Mouse (Mus musculus): ENCODE data around the gene Ube2d3. TPM values are rescaled to one million over a fixed set of nuclear protein-coding genes. Genes with fewer than 3 reads are reported as not detected.

The Ube2d3 gene
- total RNA-seq (2014; rRNA removed), result 230 and 243 TPM in 2 replicates
- polyA plus RNA-seq (2012; rRNA removed), result 210 and 283 TPM in 2 replicates

DNA sequence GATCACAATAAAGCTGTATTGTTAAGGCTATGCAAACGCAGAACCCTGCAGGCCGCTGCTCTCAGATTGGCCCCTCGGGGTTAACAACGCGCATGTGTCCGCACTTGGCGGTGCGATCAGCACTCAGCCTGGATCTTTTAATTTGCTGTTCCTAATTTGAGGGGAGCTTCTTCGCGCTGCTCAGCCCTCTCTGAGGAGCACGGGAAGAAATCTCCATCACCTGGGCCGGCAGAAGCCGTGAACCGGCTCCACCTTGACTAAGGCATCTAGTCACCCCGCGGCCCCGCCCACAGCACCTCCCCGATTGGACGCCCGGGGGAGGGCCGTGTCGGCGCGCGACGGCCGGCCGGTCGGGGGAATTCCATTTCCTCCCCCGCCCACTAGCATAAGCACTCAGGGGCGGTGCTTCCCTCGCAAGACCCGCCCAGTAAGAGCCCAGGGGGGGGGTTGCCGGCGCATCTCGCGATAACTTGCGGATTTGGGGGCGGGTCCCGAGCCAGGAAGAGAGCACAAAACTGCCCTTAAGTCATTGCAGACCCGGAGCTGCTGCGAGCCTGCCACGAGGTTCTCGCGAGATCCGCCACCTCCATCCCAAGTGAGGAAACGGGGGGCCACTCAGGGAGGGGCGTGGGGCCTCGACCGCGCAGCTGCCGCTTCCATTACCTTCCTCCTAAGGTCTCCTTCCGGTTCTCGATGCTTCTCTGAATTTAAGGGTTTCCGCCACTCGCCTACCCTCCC is at the start of gene Ube2d3:
Ube2d3 (plus strand) TSS at position 392 of the 738 bp plus-strand sequence.
- DNase-seq (ENCODE audit: extremely low read depth, low read depth, low spot score), result peak; percentile 94

DNA sequence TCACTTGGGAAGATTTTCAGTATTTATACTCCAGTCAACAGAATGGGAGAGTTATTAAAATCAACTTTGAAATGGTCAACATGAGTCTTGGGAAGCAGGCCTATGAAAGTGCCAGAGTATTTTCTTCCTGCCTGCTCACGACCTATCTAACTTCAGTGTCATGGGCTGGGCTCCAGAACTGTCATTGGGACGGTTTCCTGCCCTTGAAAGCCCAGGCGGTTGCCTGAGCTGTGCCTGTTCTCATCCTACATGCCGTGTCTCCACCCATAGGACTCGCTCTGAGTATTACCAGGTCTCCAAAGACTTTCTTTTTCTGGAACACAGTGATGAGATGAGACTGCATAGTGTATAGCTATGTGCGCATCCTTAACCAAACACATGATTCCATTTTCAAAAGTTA is 44.8 kb upstream of the Ube2d3 start:
- WGBS, result 57% methylated on average over 6 of the region's 6 CpGs

More for the DNA sequence above, at the start of gene Ube2d3:
- TF ChIP-seq POLR2A (IDR thresholded peaks at IDR 0.05; ENCODE audit: extremely low read depth, insufficient read depth, low read length), result peak; percentile 43; the same call in 1 of the 2 replicates
- no peak for TF ChIP-seq CTCF (IDR thresholded peaks at IDR 0.05; ENCODE audit: low read depth, low read length)
- H3K79me2 ChIP-seq (ENCODE audit: control insufficient read depth, insufficient read depth, low read length), result peaks cover 6% of the 10 kb centered on the region; the same call in 1 of the 2 replicates
- peak within 1 kb of the TSS; percentile 99 for H3K27ac ChIP-seq (replicated peaks; ENCODE audit: insufficient read depth, low read depth, low read length)
- H3K9ac ChIP-seq (ENCODE audit: low read depth, low read length), result peak within 1 kb of the TSS; percentile 98
- WGBS, result under 1% methylated on average over 56 of the region's 56 CpGs
- no peaks in the 10 kb centered on the region for H3K27me3 ChIP-seq (ENCODE audit: control insufficient read depth, insufficient read depth, low read length)
- peak within 1 kb of the TSS; percentile 94 for H3K4me3 ChIP-seq (ENCODE audit: insufficient read depth, low read depth, low read length)
- H3K4me1 ChIP-seq (ENCODE audit: control insufficient read depth, insufficient read depth, low read length), result no peaks in the 10 kb centered on the region
- H3K36me3 ChIP-seq (ENCODE audit: control insufficient read depth, insufficient read depth, low read length), result peaks cover 2% of the 10 kb centered on the region; the same call in 1 of the 2 replicates

DNA sequence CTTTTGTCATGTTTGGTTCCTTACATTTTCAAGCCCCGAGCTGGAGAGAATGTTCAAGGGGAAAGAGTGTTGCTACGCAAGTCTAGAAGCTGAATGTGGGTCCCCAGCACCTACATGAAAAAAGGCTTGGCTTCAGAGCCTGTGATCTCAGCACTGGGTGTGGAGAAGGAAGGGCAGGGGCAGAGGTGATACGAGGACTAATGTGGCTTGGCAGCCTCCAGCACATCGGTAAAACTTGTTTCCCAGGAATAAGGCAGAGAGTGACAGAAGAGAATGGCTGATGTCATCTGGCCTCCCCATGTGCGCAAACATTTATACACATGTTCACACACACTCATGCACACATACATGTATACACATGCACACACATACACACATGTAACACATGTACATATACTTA is 42.9 kb upstream of the Ube2d3 start:
- Histone ChIP-seq H3K27me3 (ENCODE audit: control insufficient read depth, insufficient read depth, low read length) (no peaks in the 10 kb centered on the region), H3K36me3 (ENCODE audit: control insufficient read depth, insufficient read depth, low read length) (no peaks in the 10 kb centered on the region), H3K27ac (replicated peaks; ENCODE audit: insufficient read depth, low read depth, low read length) (no peak overlapping the region), H3K9ac (ENCODE audit: low read depth, low read length) (no peak overlapping the region), H3K4me3 (ENCODE audit: insufficient read depth, low read depth, low read length) (no peak overlapping the region), H3K79me2 (ENCODE audit: control insufficient read depth, insufficient read depth, low read length) (no peaks in the 10 kb centered on the region), H3K4me1 (ENCODE audit: control insufficient read depth, insufficient read depth, low read length) (peaks cover 8% of the 10 kb centered on the region; the same call in 1 of the 2 replicates)
- DNase-seq (ENCODE audit: extremely low read depth, low read depth, low spot score), result peak; percentile 7
- TF ChIP-seq CTCF (IDR thresholded peaks at IDR 0.05; ENCODE audit: low read depth, low read length) (no peak), POLR2A (IDR thresholded peaks at IDR 0.05; ENCODE audit: extremely low read depth, insufficient read depth, low read length) (no peak)
- WGBS, result 56% methylated on average over 5 of the region's 5 CpGs

More for the DNA sequence above, 44.8 kb upstream of the Ube2d3 start:
- Histone ChIP-seq H3K4me1 (ENCODE audit: control insufficient read depth, insufficient read depth, low read length) (peaks cover 8% of the 10 kb centered on the region; the same call in 1 of the 2 replicates), H3K27me3 (ENCODE audit: control insufficient read depth, insufficient read depth, low read length) (no peaks in the 10 kb centered on the region), H3K27ac (replicated peaks; ENCODE audit: insufficient read depth, low read depth, low read length) (no peak overlapping the region), H3K36me3 (ENCODE audit: control insufficient read depth, insufficient read depth, low read length) (no peaks in the 10 kb centered on the region), H3K4me3 (ENCODE audit: insufficient read depth, low read depth, low read length) (no peak overlapping the region), H3K9ac (ENCODE audit: low read depth, low read length) (no peak overlapping the region), H3K79me2 (ENCODE audit: control insufficient read depth, insufficient read depth, low read length) (no peaks in the 10 kb centered on the region)
- TF ChIP-seq CTCF (IDR thresholded peaks at IDR 0.05; ENCODE audit: low read depth, low read length) (no peak), POLR2A (IDR thresholded peaks at IDR 0.05; ENCODE audit: extremely low read depth, insufficient read depth, low read length) (no peak)
- DNase-seq (ENCODE audit: extremely low read depth, low read depth, low spot score), result no peak

DNA sequence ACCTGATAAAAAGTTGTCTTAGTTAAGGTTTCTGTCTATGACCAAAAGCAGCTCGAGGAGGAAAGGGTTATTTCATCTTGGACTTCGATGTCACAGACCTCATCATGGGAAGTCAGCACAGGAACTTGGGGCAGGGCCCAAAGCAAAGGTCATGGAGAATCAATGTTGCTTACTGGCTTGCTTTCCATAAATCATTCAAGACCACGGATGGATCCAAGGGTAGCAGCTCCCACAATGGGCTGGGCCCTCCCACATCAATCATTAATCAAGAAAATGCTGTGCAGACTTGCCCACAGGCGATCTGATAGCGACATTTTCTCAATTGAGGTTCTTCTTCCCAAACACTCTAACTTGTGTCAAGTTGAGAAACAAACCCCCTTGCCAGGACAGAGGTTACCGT is 41.9 kb upstream of the Ube2d3 start:
- 6% methylated on average over 6 of the region's 6 CpGs for WGBS
- H3K27ac ChIP-seq (replicated peaks; ENCODE audit: insufficient read depth, low read depth, low read length), result peak overlapping the region; percentile 27
- H3K9ac ChIP-seq (ENCODE audit: low read depth, low read length), result no peak overlapping the region
- no peak overlapping the region; the same call in 1 of the 2 replicates for H3K4me3 ChIP-seq (ENCODE audit: insufficient read depth, low read depth, low read length)
- H3K79me2 ChIP-seq (ENCODE audit: control insufficient read depth, insufficient read depth, low read length), result no peaks in the 10 kb centered on the region
- no peak for TF ChIP-seq POLR2A (IDR thresholded peaks at IDR 0.05; ENCODE audit: extremely low read depth, insufficient read depth, low read length)
- TF ChIP-seq CTCF (IDR thresholded peaks at IDR 0.05; ENCODE audit: low read depth, low read length), result no peak
- H3K36me3 ChIP-seq (ENCODE audit: control insufficient read depth, insufficient read depth, low read length), result no peaks in the 10 kb centered on the region
- no peaks in the 10 kb centered on the region for H3K27me3 ChIP-seq (ENCODE audit: control insufficient read depth, insufficient read depth, low read length)
- peak; percentile 94 for DNase-seq (ENCODE audit: extremely low read depth, low read depth, low spot score)
- peaks cover 8% of the 10 kb centered on the region; the same call in 1 of the 2 replicates for H3K4me1 ChIP-seq (ENCODE audit: control insufficient read depth, insufficient read depth, low read length)

DNA sequence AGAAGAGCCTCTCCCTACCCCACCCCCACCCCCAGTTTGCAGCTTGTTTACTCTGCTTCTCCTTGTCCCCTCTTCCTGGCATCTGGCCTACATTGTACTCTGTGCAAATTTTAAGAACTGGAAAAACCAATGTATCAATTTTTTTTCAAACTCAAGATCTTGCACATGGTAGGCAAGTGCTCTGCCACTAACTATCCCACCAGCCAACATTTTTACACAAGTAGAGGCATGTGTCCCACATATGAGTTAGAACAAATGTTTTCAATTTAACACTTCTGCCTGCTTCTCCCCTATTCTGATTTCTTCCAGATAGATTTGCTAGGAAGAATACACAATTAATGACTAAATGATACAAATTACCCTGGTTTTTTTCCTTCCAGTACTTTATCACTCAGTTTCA is 40.8 kb upstream of the Ube2d3 start:
- H3K27ac ChIP-seq (replicated peaks; ENCODE audit: insufficient read depth, low read depth, low read length), result no peak overlapping the region
- H3K4me3 ChIP-seq (ENCODE audit: insufficient read depth, low read depth, low read length), result no peak overlapping the region
- H3K27me3 ChIP-seq (ENCODE audit: control insufficient read depth, insufficient read depth, low read length), result no peaks in the 10 kb centered on the region
- TF ChIP-seq POLR2A (IDR thresholded peaks at IDR 0.05; ENCODE audit: extremely low read depth, insufficient read depth, low read length), result no peak
- no peak for TF ChIP-seq CTCF (IDR thresholded peaks at IDR 0.05; ENCODE audit: low read depth, low read length)
- DNase-seq (ENCODE audit: extremely low read depth, low read depth, low spot score), result peak; percentile 7
- peaks cover 8% of the 10 kb centered on the region; the same call in 1 of the 2 replicates for H3K4me1 ChIP-seq (ENCODE audit: control insufficient read depth, insufficient read depth, low read length)
- no peaks in the 10 kb centered on the region for H3K79me2 ChIP-seq (ENCODE audit: control insufficient read depth, insufficient read depth, low read length)
- no peak overlapping the region for H3K9ac ChIP-seq (ENCODE audit: low read depth, low read length)
- no peaks in the 10 kb centered on the region for H3K36me3 ChIP-seq (ENCODE audit: control insufficient read depth, insufficient read depth, low read length)

DNA sequence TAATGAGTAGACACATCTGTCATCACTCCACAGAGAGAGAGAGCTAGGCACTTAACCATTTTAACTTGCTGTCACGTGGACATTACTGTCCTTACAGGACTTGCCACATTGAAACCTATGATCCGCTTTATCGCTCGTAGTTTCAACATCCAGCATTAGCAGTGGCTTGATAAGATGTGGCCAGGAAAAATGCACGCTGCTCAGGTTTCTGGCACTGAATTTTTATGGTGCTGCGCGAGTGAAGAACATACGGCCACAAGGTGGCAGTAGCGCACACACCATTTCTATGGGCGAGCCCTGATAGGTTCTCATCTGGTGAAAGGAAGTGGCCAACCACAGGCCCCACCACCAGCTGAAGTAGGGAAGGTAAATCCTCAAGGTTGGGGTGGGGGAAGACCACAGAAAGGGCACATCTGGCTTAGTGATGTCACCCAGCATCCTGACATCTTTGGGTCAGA is 35.7 kb upstream of the Ube2d3 start:
- Histone ChIP-seq H3K36me3 (ENCODE audit: control insufficient read depth, insufficient read depth, low read length) (peaks cover 1% of the 10 kb centered on the region; the same call in 1 of the 2 replicates), H3K27ac (replicated peaks; ENCODE audit: insufficient read depth, low read depth, low read length) (no peak overlapping the region), H3K27me3 (ENCODE audit: control insufficient read depth, insufficient read depth, low read length) (no peaks in the 10 kb centered on the region), H3K79me2 (ENCODE audit: control insufficient read depth, insufficient read depth, low read length) (no peaks in the 10 kb centered on the region), H3K9ac (ENCODE audit: low read depth, low read length) (no peak overlapping the region), H3K4me1 (ENCODE audit: control insufficient read depth, insufficient read depth, low read length) (no peaks in the 10 kb centered on the region), H3K4me3 (ENCODE audit: insufficient read depth, low read depth, low read length) (no peak overlapping the region)
- TF ChIP-seq CTCF (IDR thresholded peaks at IDR 0.05; ENCODE audit: low read depth, low read length) (peak; percentile 86), POLR2A (IDR thresholded peaks at IDR 0.05; ENCODE audit: extremely low read depth, insufficient read depth, low read length) (no peak)
- WGBS, result under 1% methylated on average over 10 of the region's 10 CpGs
- peak; percentile 92 for DNase-seq (ENCODE audit: extremely low read depth, low read depth, low spot score)
